ENCODE assay signal across 9 mouse cellular contexts in genomic region chr11:120467736-120468092, GRCm38 (mm10). TPM values are rescaled to one million over a fixed set of nuclear protein-coding genes. Genes with fewer than 3 reads are reported as not detected.
DNase-seq lines count a peak whose midpoint lies in the region; ATAC-seq and TF ChIP-seq lines count a peak whose summit lies in the region.
"Had no signal": no experiment of that assay in that cellular context is flagged by ENCODE, and none has a peak within 500 bp of the region (broad histone marks: within the 10 kb centered on the region; RNA-seq: fewer than 3 reads in every experiment).

No protein-coding gene starts in this region.

- H3K9ac ChIP-seq in hindbrain, embryonic 12.5 days: peak overlapping the region; percentile 93
- peak overlapping the region; percentile 82 for H3K9ac ChIP-seq in midbrain, embryonic 12.5 days (replicated peaks)

- TF ChIP-seq CTCF in bone marrow macrophage, adult 2 months (IDR thresholded peaks at IDR 0.05; ENCODE audit: low read depth, low read length): no peak

- H3K36me3 ChIP-seq in hindbrain, embryonic 12.5 days: peaks cover 56% of the 10 kb centered on the region
- peaks cover 56% of the 10 kb centered on the region for H3K36me3 ChIP-seq in midbrain, embryonic 12.5 days

- H3K4me1 ChIP-seq in bone marrow macrophage, adult 2 months (ENCODE audit: control insufficient read depth, insufficient read depth, low read length): peaks cover 18% of the 10 kb centered on the region
- peaks cover 21% of the 10 kb centered on the region for H3K4me1 ChIP-seq in hindbrain, embryonic 12.5 days
- peaks cover 24% of the 10 kb centered on the region for H3K4me1 ChIP-seq in midbrain, embryonic 12.5 days

- H3K9me3 ChIP-seq in hindbrain, embryonic 12.5 days (replicated peaks): no peaks in the 10 kb centered on the region
- no peaks in the 10 kb centered on the region for H3K9me3 ChIP-seq in midbrain, embryonic 12.5 days

- peak overlapping the region; percentile 18; the same call in 1 of the 2 replicates for H3K27ac ChIP-seq in bone marrow macrophage, adult 2 months (ENCODE audit: insufficient read depth, low read depth, low read length)
- peak overlapping the region; percentile 71; the same call in 1 of the 2 replicates for H3K27ac ChIP-seq in hindbrain, embryonic 12.5 days
- H3K27ac ChIP-seq in midbrain, embryonic 12.5 days (replicated peaks): peak overlapping the region; percentile 72

- H3K27me3 ChIP-seq in hindbrain, embryonic 12.5 days: no peaks in the 10 kb centered on the region
- no peaks in the 10 kb centered on the region for H3K27me3 ChIP-seq in midbrain, embryonic 12.5 days
- H3K27me3 ChIP-seq: Patski had no signal

- peak overlapping the region; percentile 66 for H3K4me3 ChIP-seq in bone marrow macrophage, adult 2 months (ENCODE audit: insufficient read depth, low read length)
- peak overlapping the region; percentile 84 for H3K4me3 ChIP-seq in hindbrain, embryonic 12.5 days
- H3K4me3 ChIP-seq in midbrain, embryonic 12.5 days: peak overlapping the region; percentile 95

- ATAC-seq in hindbrain, embryonic 12.5 days (ENCODE audit: low FRiP score): peak; percentile 68
- peak; percentile 67 for ATAC-seq in midbrain, embryonic 12.5 days (ENCODE audit: low FRiP score, low read depth)
- no peak for ATAC-seq in monocyte, adult 5-6 weeks (replicated peaks; ENCODE audit: insufficient number of reproducible peaks, low FRiP score, low TSS enrichment, poor library complexity, severe bottlenecking)

- TF ChIP-seq POLR2A in bone marrow macrophage, adult 2 months (IDR thresholded peaks at IDR 0.05; ENCODE audit: borderline replicate concordance, low read depth, low read length): no peak

- peak; percentile 33 for DNase-seq in kidney, adult 9 months
- no peak for DNase-seq in kidney, adult 11 months
- no peak for DNase-seq in right cerebral cortex, adult 18-20 months
- DNase-seq in retina, embryonic 14.5 days (ENCODE audit: low spot score): no peak

- 1% methylated on average over 33 of the region's 33 CpGs for WGBS in hindbrain, embryonic 12.5 days
- under 1% methylated on average over 33 of the region's 33 CpGs for WGBS in midbrain, embryonic 12.5 days

- peak overlapping the region; percentile 98 for H3K4me2 ChIP-seq in hindbrain, embryonic 12.5 days (replicated peaks)
- peak overlapping the region; percentile 92 for H3K4me2 ChIP-seq in midbrain, embryonic 12.5 days (replicated peaks)

RNA-seq across cellular contexts. Expression of gene Arl16, which starts 0.3 kb away (rescaled TPM):
- 13.0 and 13.6 TPM in 2 replicates for polyA plus RNA-seq in bone marrow macrophage, adult 2 months (2012; ENCODE audit: insufficient read depth, insufficient read length, missing spikeins)
- 57.1 and 58.4 TPM in 2 replicates for polyA plus RNA-seq in hindbrain, embryonic 12.5 days (2016; fragmentation: Nextera tagmentation; extraction: Ambion mirVana)
- polyA plus RNA-seq in midbrain, embryonic 12.5 days (2016; fragmentation: Nextera tagmentation; extraction: Ambion mirVana): 56.4 and 58.8 TPM in 2 replicates
- 4.8 to 15.5 TPM (median 14.4 TPM) in 3 replicates for total RNA-seq in monocyte, adult 5-6 weeks (2017)

RNA-seq across cellular contexts. Expression of gene Ccdc137, which starts 9.8 kb away (rescaled TPM):
- 9.9 and 16.6 TPM in 2 replicates for polyA plus RNA-seq in bone marrow macrophage, adult 2 months (2012; ENCODE audit: insufficient read depth, insufficient read length, missing spikeins)
- 33.8 and 35.5 TPM in 2 replicates for polyA plus RNA-seq in hindbrain, embryonic 12.5 days (2016; fragmentation: Nextera tagmentation; extraction: Ambion mirVana)
- 30.1 and 35.1 TPM in 2 replicates for polyA plus RNA-seq in midbrain, embryonic 12.5 days (2016; fragmentation: Nextera tagmentation; extraction: Ambion mirVana)
- 17.9 to 37.4 TPM (median 25.2 TPM) in 3 replicates for total RNA-seq in monocyte, adult 5-6 weeks (2017)

RNA-seq across cellular contexts. Expression of gene Oxld1, which starts 9.8 kb away (rescaled TPM):
- polyA plus RNA-seq in bone marrow macrophage, adult 2 months (2012; ENCODE audit: insufficient read depth, insufficient read length, missing spikeins): 11.4 and 15.4 TPM in 2 replicates
- 10.6 and 11.3 TPM in 2 replicates for polyA plus RNA-seq in hindbrain, embryonic 12.5 days (2016; fragmentation: Nextera tagmentation; extraction: Ambion mirVana)
- polyA plus RNA-seq in midbrain, embryonic 12.5 days (2016; fragmentation: Nextera tagmentation; extraction: Ambion mirVana): 11.7 and 11.9 TPM in 2 replicates
- 3.5 to 6.4 TPM (median 3.9 TPM) in 3 replicates for total RNA-seq in monocyte, adult 5-6 weeks (2017)

RNA-seq across cellular contexts. Expression of gene Pde6g, which starts 14.4 kb away (rescaled TPM):
- polyA plus RNA-seq in bone marrow macrophage, adult 2 months (2012; ENCODE audit: insufficient read depth, insufficient read length, missing spikeins): 0.49 and 0.62 TPM in 2 replicates
- not detected in 2 replicates for polyA plus RNA-seq in hindbrain, embryonic 12.5 days (2016; fragmentation: Nextera tagmentation; extraction: Ambion mirVana)
- 0.20 TPM in 1 of 2 replicates, not detected in the other for polyA plus RNA-seq in midbrain, embryonic 12.5 days (2016; fragmentation: Nextera tagmentation; extraction: Ambion mirVana)
- total RNA-seq in monocyte, adult 5-6 weeks (2017): 0.29 TPM in 1 of 3 replicates, not detected in the others

RNA-seq across cellular contexts. Expression of gene Mrpl12, which starts 16.7 kb away (rescaled TPM):
- polyA plus RNA-seq in bone marrow macrophage, adult 2 months (2012; ENCODE audit: insufficient read depth, insufficient read length, missing spikeins): 43.3 and 46.7 TPM in 2 replicates
- 104 and 108 TPM in 2 replicates for polyA plus RNA-seq in hindbrain, embryonic 12.5 days (2016; fragmentation: Nextera tagmentation; extraction: Ambion mirVana)
- polyA plus RNA-seq in midbrain, embryonic 12.5 days (2016; fragmentation: Nextera tagmentation; extraction: Ambion mirVana): 112 and 118 TPM in 2 replicates
- 30.7 to 37.5 TPM (median 32.4 TPM) in 3 replicates for total RNA-seq in monocyte, adult 5-6 weeks (2017)

Comparison
In these comparisons a context has a peak if more than half of its experiments do, and no peak if none do; other contexts are left out.
1. H3K27ac ChIP-seq: peak in every context shown above with its lines; median percentile 72 in midbrain, embryonic 12.5 days; 71 in hindbrain, embryonic 12.5 days; 18 in bone marrow macrophage, adult 2 months.